Mouse (Mus musculus) layer of hippocampus, adult 9-10 months (tissue): ENCODE measurements around the gene Slco1a6.

ENCODE experiments used
- DNase-seq: peaks from one replicate; pipeline ENCODE4 v3.0.0; 2022; ENCODE audit warnings: low spot score

The Slco1a6 gene

DNA sequence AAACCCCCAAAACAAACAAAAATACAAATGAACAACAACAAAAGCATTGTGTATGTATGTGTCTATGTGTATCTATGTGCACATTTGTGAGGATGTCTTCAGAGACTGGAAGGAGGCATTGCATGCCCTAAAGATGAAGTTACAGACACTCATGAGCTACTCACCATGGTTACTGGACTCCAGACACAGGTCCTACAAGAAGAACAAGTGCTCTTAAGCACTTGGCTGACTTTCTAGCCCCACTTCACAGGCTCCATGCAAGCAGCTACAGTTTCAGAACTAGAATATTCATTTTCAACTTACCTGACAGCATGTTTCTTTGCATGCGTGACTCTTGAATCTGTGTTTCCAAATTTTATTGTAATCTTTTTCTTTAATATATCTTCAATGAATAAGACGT lies 172.6 kb downstream of the Slco1a6 start:
- no peak for DNase-seq
